Mouse (Mus musculus): ENCODE data around the gene Rbm20. TPM values are rescaled to one million over a fixed set of nuclear protein-coding genes. Genes with fewer than 3 reads are reported as not detected.

Gene Rbm20
- 0.97 and 0.98 TPM in 2 replicates for polyA plus RNA-seq (2016; fragmentation: Nextera tagmentation; extraction: Ambion mirVana)

- H3K4me2 ChIP-seq (replicated peaks), result peak within 1 kb of the TSS; percentile 100
- peak within 1 kb of the TSS; percentile 43 for H3K4me3 ChIP-seq
- no peaks in the 10 kb centered on the region for H3K9me3 ChIP-seq
- H3K4me1 ChIP-seq, result peaks cover 24% of the 10 kb centered on the region
- no peaks in the 10 kb centered on the region for H3K36me3 ChIP-seq
- ATAC-seq (ENCODE audit: low FRiP score, low read depth), result peak; percentile 70
- peaks cover 52% of the 10 kb centered on the region for H3K27me3 ChIP-seq (replicated peaks)
- no peak within 1 kb of the TSS for H3K27ac ChIP-seq
- WGBS, result under 1% methylated on average over 81 of the region's 82 CpGs
- H3K9ac ChIP-seq, result peak within 1 kb of the TSS; percentile 58
Observed at GRCm38 (mm10) chr19:53676718-53677634, at the start of gene Rbm20. Rbm20 (plus strand) TSS chr19:53677306.

- Histone ChIP-seq H3K27ac (no peak overlapping the region), H3K4me2 (replicated peaks) (no peak overlapping the region), H3K27me3 (replicated peaks) (no peaks in the 10 kb centered on the region), H3K4me1 (no peaks in the 10 kb centered on the region), H3K4me3 (no peak overlapping the region), H3K9ac (no peak overlapping the region), H3K9me3 (no peaks in the 10 kb centered on the region), H3K36me3 (peaks cover 77% of the 10 kb centered on the region)
- 93% methylated on average over 2 of the region's 2 CpGs for WGBS
- no peak for ATAC-seq (ENCODE audit: low FRiP score, low read depth)
Observed at GRCm38 (mm10) chr19:53638041-53638440, 39.1 kb upstream of the Rbm20 start.

- Histone ChIP-seq H3K4me2 (replicated peaks) (no peak overlapping the region), H3K4me3 (no peak overlapping the region), H3K9ac (no peak overlapping the region), H3K27me3 (replicated peaks) (no peaks in the 10 kb centered on the region), H3K36me3 (peaks cover 77% of the 10 kb centered on the region), H3K27ac (no peak overlapping the region), H3K9me3 (no peaks in the 10 kb centered on the region), H3K4me1 (no peaks in the 10 kb centered on the region)
- WGBS, result 92% methylated on average over 8 of the region's 8 CpGs
- ATAC-seq (ENCODE audit: low FRiP score, low read depth), result no peak
Observed at GRCm38 (mm10) chr19:53638727-53639126, 38.4 kb upstream of the Rbm20 start.

- Histone ChIP-seq H3K27me3 (replicated peaks) (no peaks in the 10 kb centered on the region), H3K9me3 (no peaks in the 10 kb centered on the region), H3K4me3 (no peak overlapping the region), H3K27ac (no peak overlapping the region), H3K9ac (no peak overlapping the region), H3K4me1 (peaks cover 5% of the 10 kb centered on the region), H3K4me2 (replicated peaks) (no peak overlapping the region), H3K36me3 (peaks cover 66% of the 10 kb centered on the region)
- ATAC-seq (ENCODE audit: low FRiP score, low read depth), result no peak
- 92% methylated on average over 9 of the region's 9 CpGs for WGBS
Observed at GRCm38 (mm10) chr19:53644020-53644595, 33.0 kb upstream of the Rbm20 start.

- ATAC-seq (ENCODE audit: low FRiP score, low read depth), result no peak
- H3K36me3 ChIP-seq, result peaks cover 38% of the 10 kb centered on the region
Observed at GRCm38 (mm10) chr19:53647301-53647700, 29.8 kb upstream of the Rbm20 start.

GRCm38 (mm10) chr19:53648056-53648455 is 29.1 kb upstream of the Rbm20 start:
- 36% methylated on average over 5 of the region's 5 CpGs for WGBS
- ATAC-seq (ENCODE audit: low FRiP score, low read depth), result peak; percentile 29; the same call in 1 of the 2 replicates
- H3K4me2 ChIP-seq (replicated peaks), result no peak overlapping the region
- H3K27ac ChIP-seq, result no peak overlapping the region
- peaks cover 35% of the 10 kb centered on the region for H3K36me3 ChIP-seq
- H3K4me3 ChIP-seq, result no peak overlapping the region
- no peak overlapping the region for H3K9ac ChIP-seq
- H3K4me1 ChIP-seq, result peaks cover 16% of the 10 kb centered on the region
- no peaks in the 10 kb centered on the region for H3K9me3 ChIP-seq
- H3K27me3 ChIP-seq (replicated peaks), result no peaks in the 10 kb centered on the region

More at GRCm38 (mm10) chr19:53647301-53647700, 29.8 kb upstream of the Rbm20 start:
- Histone ChIP-seq H3K4me1 (peaks cover 9% of the 10 kb centered on the region), H3K9ac (no peak overlapping the region), H3K4me2 (replicated peaks) (no peak overlapping the region), H3K9me3 (no peaks in the 10 kb centered on the region), H3K4me3 (no peak overlapping the region), H3K27ac (no peak overlapping the region), H3K27me3 (replicated peaks) (no peaks in the 10 kb centered on the region)
- WGBS, result 85% methylated on average over 9 of the region's 9 CpGs

- Histone ChIP-seq H3K27ac (no peak overlapping the region), H3K27me3 (replicated peaks) (no peaks in the 10 kb centered on the region), H3K9ac (no peak overlapping the region), H3K4me3 (no peak overlapping the region), H3K36me3 (peaks cover 28% of the 10 kb centered on the region), H3K9me3 (no peaks in the 10 kb centered on the region), H3K4me1 (peaks cover 20% of the 10 kb centered on the region), H3K4me2 (replicated peaks) (0 out of 2 replicates have a peak overlapping the region, but pooled peaks have one; percentile 16)
- 36% methylated on average over 10 of the region's 10 CpGs for WGBS
- peak; percentile 52 for ATAC-seq (ENCODE audit: low FRiP score, low read depth)
Observed at GRCm38 (mm10) chr19:53648802-53649236, 28.3 kb upstream of the Rbm20 start.

GRCm38 (mm10) chr19:53649361-53649760 is 27.7 kb upstream of the Rbm20 start:
- WGBS, result 80% methylated on average over 6 of the region's 6 CpGs
- H3K4me3 ChIP-seq, result no peak overlapping the region
- no peaks in the 10 kb centered on the region for H3K9me3 ChIP-seq
- no peak overlapping the region for H3K4me2 ChIP-seq (replicated peaks)
- H3K4me1 ChIP-seq, result peaks cover 25% of the 10 kb centered on the region
- H3K27ac ChIP-seq, result no peak overlapping the region
- ATAC-seq (ENCODE audit: low FRiP score, low read depth), result no peak
- no peak overlapping the region for H3K9ac ChIP-seq
- H3K27me3 ChIP-seq (replicated peaks), result no peaks in the 10 kb centered on the region
- H3K36me3 ChIP-seq, result peaks cover 25% of the 10 kb centered on the region

- no peak for ATAC-seq (ENCODE audit: low FRiP score, low read depth)
- Histone ChIP-seq H3K27ac (no peak overlapping the region), H3K4me2 (replicated peaks) (no peak overlapping the region), H3K27me3 (replicated peaks) (no peaks in the 10 kb centered on the region), H3K9me3 (no peaks in the 10 kb centered on the region), H3K4me3 (no peak overlapping the region), H3K36me3 (peaks cover 23% of the 10 kb centered on the region), H3K9ac (no peak overlapping the region), H3K4me1 (peaks cover 27% of the 10 kb centered on the region)
- 49% methylated on average over 5 of the region's 5 CpGs for WGBS
Observed at GRCm38 (mm10) chr19:53649802-53650201, 27.3 kb upstream of the Rbm20 start.

- Histone ChIP-seq H3K4me1 (peaks cover 27% of the 10 kb centered on the region), H3K9ac (no peak overlapping the region), H3K27ac (no peak overlapping the region), H3K27me3 (replicated peaks) (no peaks in the 10 kb centered on the region), H3K36me3 (peaks cover 14% of the 10 kb centered on the region), H3K4me2 (replicated peaks) (no peak overlapping the region), H3K9me3 (no peaks in the 10 kb centered on the region), H3K4me3 (no peak overlapping the region)
- ATAC-seq (ENCODE audit: low FRiP score, low read depth), result no peak
- whole genome bisulfite sequencing, result 90% methylated on average over 7 of the region's 7 CpGs
Observed at GRCm38 (mm10) chr19:53650921-53651320, 26.2 kb upstream of the Rbm20 start.

GRCm38 (mm10) chr19:53652267-53652666 is 24.8 kb upstream of the Rbm20 start:
- Histone ChIP-seq H3K4me1 (peaks cover 27% of the 10 kb centered on the region), H3K27ac (no peak overlapping the region), H3K4me2 (replicated peaks) (0 out of 2 replicates have a peak overlapping the region, but pooled peaks have one; percentile 3), H3K4me3 (no peak overlapping the region), H3K9me3 (no peaks in the 10 kb centered on the region), H3K27me3 (replicated peaks) (no peaks in the 10 kb centered on the region), H3K36me3 (peaks cover 3% of the 10 kb centered on the region; the same call in 1 of the 2 replicates), H3K9ac (no peak overlapping the region)
- no peak for ATAC-seq (ENCODE audit: low FRiP score, low read depth)
- 66% methylated on average over 9 of the region's 9 CpGs for WGBS

Data from neural tube, embryonic 12.5 days (tissue).